Mouse (Mus musculus) cerebellum, postnatal 36 days (tissue): Measurements from ENCODE around the gene Dus2.
"Not testable (repeated sequence)": the region's sequence is repeated elsewhere in the genome, so short reads cannot be mapped to it uniquely, and the experiment has no call there.

Experiments
- DNase-seq, 2 experiments: peaks; one replicate each; pipeline ENCODE4 v3.0.0; 2021 to 2022; ENCODE audit warnings: mixed read lengths in 2 of 2

Gene Dus2

DNA sequence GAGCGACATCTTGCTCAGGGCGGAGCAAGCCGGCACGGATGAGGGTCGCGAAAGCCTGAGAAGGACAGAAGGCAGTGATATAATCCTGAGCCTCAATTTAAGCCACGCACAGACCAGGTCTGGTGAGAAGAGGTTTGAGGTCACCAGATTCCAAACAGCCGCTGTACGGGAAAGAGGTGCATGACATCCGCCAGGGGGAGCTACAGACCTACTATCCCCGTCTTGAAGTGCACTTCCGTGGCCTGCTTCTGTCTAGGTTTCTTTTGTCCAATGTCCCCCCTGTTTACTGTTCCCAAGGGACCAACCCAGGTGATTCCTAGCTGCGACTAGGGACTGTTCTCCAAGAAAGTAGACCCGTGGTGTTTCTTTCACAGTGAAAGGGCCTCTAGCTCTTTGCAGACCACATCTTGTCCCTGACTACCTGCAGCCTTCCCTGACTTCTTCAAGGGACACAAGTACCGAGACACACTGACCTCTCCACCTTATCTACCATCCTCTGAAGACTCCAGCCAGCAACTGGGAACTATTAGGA, at the start of gene Dus2:
TSS of gene Dus2 (plus strand) at position 482 of the 532 bp plus-strand sequence.
- peak; percentile 83 to 88 for DNase-seq

DNA sequence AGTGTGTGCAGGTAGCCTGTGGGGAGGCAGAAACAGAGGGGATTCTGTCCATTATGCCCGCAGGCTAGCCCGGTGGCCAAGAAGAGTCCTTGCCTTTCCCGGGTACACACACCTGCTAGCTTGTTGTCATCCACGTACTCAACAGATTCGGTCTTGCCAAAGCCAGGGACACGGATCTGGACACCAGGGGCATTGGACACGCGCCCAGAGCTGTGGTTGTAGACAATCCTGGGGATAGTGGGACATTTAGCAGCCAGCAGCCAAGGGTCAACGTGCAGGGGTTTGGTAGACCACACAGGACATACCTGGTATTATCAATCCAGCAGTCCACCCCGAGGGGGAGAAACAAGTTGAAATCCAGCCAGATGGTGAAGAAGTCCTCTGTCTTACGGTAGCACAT, 49.1 kb upstream of the Dus2 start:
- no peak for DNase-seq

DNA sequence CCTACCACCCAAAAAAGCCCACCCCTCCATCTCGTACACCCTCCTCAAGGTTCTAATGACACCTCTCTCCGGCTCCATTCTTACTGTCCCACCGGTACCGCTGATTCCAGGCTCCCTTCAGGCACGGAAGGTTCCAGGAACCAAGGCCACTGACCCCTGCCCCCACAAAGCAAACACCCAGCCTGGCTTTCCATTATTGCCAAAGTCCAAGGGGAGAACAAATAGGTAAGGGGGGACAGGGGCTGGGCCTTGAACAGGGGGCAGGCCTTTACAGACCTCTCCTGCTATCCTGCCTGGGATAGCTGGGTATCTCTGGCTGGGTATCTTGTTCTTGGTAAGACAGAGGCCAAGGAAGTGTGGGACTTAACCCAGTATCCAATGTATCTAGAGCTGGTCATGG, 48.6 kb upstream of the Dus2 start:
- DNase-seq: no peak

DNA sequence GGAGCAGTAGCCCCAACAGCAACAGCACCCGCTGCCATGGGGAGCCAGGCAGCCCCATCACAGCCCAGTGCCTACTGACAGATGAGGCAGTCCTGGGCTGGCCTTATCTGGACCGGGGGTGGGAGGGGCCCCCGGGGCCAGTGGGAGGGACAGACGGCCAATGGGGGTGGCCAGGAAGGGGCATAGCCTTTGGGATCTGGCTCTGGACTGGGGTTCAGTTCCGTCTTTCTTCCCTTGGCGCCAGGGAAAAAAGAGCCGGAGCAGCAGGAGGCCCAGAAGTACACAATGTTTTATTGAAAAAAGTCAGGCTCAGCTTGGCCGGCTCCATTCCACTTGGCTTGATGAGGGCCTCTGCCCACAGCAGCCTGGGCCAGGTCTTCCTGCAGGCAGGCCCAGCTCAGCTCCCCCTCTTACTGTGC, 47.8 kb upstream of the Dus2 start, which contains the start of gene Lcat:
TSS of gene Lcat (minus strand) at position 62 of the 419 bp plus-strand sequence.
- DNase-seq: no peak

DNA sequence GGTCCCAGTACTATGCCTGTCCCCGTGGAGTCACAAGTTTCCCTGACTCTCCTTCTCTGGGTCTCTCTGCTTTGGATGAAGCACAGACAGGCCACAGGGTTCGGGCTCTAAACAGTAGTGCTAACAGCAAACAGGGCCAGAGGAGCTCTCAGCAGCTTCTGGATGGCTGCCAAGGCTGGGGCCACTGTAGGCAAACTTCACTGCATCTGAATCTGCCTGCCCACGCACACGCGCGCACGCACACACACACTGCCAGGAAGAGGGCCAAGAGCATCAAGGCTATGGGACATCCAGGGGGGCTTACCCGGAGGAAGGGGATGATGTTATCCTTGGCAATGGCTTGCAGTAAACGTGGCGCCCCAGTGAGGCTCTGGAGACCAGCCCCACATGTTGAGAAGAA, 41.8 kb upstream of the Dus2 start:
- DNase-seq: peak; percentile 39 to 52

DNA sequence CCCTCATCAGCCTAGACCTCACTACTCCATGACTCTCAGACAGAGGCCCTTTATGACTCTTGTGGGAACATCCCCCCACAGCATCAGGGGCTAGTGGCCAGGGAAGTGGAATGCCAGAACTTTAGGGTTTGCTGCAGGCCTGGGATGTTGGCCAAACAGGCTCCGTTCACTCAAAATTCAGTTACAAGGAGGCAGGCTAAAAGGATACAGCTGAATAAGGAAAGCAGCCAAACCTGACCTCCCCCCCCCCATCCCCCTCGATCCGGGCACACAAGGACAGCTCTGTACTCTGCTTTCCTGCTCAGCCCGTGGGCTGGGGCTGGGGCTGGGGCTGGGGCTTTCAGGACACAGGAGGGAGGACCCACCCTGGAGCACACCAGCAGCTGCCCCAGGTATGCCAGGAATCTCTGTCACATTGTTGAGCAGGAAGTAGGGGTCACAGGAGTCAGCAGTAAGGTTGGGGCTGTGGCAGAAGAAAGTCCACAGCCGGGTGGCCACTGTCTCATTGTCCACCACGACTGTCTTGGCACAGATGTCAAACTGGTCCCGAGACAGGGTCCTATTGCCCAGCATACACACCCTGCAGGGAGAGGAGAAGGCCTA, 40.0 kb upstream of the Dus2 start:
- no peak for DNase-seq

DNA sequence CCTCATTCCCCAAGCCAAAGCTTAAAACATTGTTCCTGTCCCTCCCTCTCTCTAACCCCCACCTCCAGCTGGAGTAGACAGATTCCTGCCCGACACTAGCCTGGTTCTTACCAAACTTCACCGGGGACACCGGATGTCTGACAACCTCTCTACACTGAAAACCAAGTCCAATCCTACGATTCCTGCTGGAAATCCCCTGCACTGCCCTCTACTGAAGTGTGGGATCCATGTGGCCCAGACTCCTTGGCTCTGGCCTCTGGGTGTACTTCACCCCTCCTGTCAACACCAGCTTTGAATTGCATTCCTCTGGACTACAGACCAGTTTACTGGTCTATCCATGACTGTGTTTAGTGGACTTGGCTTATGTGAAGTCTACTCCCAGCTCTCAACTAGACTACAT, 34.6 kb upstream of the Dus2 start:
- DNase-seq: no peak

DNA sequence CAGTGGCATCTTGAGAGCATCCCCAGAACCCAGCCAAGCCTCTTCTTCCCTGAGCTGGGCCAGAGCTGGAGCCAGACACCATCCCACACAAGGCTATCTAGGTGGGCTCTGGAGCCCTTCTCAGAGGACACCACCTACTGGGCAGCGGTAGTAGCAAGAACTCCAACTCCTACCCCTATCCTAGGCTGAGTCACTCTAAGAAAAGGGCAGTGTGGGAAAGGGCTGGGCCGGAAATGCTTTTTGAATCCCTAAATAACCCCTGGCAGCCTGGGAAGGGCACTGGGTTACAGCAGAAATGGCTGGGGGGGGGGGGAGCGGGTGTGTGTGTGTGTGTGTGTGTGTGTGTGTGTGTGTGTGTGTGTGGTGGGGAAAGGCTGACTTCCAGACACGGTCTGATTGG, 33.3 kb upstream of the Dus2 start:
- DNase-seq: no peak

DNA sequence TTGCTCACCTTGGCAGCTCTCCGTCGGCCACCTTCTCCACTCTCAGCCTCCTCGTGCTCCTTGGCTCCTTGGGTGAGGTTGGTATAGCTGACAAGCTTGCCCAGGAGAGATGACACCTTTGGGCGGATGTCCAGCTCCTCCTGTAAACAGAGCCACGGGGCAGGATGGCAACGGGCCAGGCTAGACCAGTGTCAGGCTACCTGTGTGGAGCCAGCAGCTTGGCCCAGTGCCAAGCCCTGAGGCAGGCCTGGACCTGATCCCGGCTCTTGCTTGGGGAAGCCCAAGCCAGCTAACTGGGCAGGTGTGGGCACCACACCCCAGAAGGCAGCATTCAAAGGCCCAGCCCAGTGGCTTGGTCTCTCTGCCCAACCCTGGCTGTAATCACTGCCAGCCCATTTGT, 31.8 kb upstream of the Dus2 start:
- peak; percentile 83 to 89 for DNase-seq

DNA sequence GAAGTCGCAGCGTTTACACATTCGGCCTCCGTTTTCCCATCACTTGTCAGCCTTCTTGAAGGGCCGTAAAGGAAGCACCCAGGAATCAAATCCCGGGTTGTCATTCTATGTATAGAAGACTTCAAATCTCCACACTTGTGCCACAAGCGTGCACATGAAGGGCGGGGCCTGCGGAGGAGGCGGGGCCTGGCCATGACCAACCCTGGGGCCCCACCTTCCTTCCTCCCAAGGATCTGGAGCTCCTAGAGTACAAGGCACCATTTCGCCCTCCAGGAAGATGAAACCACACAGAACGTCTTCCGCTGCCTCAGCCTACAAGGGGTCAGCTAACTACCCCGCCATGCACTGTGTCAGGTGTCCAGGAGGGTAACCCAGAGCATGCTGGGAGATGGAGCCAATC, 30.0 kb upstream of the Dus2 start:
- no peak for DNase-seq

DNA sequence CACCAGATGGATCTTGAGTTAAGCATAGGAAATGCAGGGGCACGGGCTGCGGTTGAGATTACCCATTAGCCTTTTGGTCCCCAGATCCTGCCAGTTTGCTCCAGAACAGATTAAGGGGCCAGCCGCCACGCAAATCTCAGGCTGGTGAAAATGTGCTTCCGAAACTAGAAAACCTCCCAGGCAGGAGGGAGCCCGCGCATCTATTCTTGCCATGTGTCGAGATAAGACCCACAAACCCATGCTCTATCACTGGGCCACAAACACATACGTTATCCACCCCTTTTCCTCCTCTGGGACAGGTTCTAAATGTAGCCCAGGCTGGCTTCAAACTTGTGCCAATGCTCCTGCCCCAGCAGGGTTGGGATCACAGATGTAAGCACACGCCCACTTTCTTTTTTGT, 29.6 kb upstream of the Dus2 start:
- no peak for DNase-seq

DNA sequence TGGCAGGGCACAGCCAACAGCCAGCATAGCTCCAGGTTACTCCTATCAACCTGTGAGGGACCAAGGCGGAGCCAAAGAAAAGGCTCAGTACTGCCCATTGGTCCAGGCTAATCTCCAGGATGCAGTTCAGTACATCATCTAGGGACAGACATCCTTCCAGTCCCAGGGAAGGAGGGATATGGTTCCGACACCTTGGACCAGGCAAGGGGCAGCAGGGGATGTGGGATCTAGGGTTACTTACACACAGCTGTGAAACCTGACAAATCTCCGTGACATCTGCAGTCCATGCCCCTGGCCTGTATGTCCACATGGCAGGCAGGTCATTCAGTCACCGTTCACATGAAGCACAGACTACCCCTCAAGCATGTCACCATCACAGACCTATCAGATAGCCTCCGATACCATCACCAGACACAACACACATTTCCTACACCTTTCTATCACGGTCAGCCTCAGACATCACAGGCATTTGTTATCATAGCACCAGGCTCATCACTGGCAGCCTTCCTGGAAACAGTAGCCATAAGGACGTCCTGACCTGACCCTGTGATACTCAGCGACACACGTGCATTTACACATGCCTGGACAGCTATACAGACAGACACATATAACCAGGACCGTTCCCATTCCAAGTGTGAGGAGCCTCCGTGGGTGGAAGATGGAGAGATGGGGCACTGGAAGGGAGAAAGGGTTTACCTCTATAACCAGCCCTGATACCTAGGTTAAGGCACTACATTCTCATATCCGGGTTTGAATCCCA, 26.5 kb upstream of the Dus2 start:
- no peak for DNase-seq

DNA sequence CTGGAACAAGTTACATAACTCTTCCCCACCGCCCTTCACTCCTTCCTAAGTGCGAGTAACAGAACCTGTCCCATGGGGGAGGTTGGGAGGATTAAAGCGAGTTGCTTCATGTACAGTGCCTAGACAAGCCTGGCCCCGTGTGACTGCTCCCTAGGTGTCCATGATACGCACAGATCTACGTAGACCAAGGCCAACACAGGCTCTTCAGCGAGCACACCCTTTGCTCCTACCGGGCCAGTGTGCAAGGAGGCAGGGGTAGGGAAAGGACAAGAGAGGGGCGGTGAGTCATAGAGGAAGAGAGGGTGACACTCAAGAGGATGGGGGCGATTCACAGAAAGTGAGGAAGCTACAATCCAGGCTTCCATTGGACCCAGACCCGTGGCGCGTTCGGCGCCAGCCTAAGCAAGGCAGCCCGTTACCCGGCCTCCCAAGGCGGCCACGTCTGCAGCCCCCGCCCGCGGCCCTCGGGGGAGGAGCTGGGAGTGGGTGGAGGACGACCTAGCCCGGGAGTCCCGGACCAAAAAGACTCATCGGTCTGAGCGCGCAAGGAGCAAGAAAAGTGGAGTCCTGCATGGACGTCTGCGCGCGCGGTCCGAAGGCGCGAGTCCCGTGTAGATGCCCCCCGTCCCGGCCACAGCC, 25.8 kb upstream of the Dus2 start:
- DNase-seq: no peak

DNA sequence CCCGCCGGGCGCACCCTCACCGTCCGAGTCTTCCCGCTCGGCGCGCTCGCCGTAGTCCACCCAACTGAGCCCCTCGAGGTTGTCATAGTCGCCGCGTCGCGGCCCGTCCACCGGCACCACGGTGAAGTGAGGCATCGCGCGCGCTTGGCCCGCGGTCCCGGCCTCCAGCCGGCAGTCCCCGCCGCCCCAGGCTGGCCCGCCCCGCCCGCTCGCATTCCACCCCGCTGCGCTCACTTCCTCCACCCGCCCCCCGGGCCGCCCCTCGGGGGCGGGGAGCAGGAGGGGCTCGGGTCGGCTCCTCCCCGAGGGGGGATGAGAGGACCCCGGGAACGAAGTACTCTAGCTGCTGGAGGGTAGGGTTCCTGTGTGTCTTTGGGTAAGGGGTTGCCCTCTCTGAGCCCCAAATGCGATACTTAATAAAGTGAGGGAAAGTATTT, 25.2 kb upstream of the Dus2 start, which contains the start of gene Slc12a4:
TSS of gene Slc12a4 (minus strand) at position 193 of the 437 bp plus-strand sequence.
- peak in 1 of 2 experiments; percentile 27 for DNase-seq

DNA sequence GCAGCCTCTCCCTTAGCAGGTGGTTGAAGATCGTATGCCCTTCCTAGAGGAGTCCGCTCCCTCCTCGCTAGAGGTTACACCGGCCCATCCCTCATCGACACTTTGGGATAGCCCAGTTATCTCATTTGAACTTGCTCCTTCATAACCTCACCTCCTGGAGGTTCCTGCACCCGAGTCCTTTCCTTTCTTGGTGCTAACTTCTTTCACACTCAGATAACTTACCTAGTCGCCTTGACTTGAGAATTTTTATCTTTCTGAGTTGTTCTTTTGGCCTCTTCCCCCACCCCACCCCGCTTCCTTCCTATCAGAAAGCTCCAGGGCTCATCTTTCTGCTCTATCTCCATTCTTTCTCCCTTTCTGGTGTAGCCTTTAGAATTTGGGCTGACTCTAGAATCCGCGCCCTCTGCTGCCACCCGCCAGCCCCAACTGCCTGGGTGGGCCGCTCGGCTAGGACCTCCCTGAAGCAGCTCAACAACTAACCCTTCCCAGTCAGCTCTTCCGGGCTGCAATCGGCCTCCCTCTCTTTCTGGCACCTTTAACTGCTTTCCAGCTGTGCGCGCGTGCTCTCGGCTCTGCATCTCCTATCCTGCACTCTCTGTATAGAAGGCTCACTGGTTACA, 24.3 kb upstream of the Dus2 start:
- no peak for DNase-seq

DNA sequence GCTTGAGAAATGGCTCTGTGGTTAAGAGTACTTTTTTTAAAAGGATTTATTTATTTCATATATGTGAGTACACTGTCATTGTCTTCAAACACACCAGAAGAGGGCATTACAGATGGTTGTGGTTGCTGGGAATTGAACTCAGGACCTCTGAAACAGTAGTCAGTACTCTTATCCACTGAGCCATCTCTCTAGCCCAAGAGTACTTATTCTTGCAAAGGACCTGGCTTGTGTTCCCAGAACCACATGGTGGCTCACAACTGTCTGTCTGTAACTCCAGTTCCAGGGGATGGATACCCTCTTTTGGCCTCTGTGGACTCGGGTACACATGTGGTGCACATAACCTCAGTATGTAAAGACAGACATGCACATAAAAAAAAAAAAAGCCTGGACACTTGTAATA, 21.8 kb upstream of the Dus2 start:
- no peak for DNase-seq

DNA sequence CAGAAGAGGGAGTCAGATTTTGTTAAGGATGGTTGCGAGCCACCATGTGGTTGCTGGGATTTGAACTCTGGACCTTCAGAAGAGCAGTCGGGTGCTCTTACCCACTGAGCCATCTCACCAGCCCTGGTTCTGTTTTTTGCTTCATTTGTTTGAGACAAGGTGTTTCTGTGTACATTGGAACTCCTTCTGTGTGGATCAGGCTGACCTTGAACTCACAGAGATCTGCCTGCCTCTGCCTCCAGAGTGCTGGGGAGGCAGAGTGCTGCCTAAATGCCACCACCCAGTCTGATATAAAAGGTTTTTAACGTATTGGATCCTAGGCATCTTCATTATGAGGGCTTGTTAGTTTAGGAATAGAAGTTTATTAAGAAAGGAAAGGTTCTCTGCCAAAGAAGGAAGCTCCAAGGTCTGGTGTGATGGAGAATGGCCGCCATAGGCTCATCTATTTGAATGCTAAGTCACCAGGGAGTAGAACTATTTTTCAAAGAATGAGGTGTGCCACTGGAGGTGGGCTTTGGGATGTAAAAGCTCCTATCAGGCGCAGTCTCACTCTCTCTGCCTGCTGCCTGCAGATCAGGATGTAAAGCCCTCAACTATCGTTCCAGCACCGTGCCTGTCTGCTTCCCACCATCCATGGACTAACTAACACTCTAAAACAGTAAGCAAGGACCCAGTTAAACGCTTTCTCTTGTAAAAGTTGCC, 20.0 kb upstream of the Dus2 start:
- DNase-seq: no peak

DNA sequence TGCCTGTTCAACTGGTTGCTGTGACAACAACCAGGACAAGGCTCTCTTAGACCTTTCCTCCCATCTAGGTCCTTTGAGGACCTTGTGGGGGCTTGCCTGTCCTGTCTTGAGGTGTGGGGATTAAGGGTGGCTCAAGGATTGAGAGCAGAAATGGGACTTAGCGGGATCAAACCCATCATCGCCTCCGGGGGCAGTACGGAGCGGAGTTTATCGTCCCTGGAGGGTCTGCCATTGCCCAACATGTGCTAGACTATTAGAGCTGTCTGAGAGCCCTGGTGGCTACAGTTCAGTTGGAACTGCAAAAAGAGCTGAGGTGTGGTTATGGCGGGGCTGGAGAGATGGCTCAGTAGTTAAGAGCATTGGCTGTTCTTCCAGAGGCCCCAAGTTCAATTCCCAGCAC, 15.8 kb upstream of the Dus2 start:
- DNase-seq: no peak

DNA sequence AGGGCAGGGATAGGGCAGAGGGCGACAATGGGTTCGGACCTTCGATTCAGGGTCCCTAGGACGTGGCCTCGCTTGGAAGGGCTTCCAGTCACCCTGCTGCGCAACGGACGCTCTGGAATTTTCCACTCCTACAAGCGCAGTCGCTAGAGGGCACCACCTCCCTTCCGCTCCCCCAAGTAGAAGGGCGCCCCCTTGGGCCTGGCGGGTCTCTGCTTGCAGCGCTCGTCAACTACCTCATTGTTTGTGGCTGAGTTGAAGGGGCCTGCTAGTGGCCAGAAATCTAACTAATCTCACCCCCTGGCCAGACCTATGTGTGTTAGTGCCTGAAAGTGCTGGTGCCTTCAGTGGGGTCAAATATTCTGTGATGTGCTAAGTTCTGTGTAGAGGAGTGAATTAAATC, 11.8 kb upstream of the Dus2 start, which contains the start of gene Dpep3:
TSS of gene Dpep3 (minus strand) at position 105 of the 400 bp plus-strand sequence.
- no peak for DNase-seq

DNA sequence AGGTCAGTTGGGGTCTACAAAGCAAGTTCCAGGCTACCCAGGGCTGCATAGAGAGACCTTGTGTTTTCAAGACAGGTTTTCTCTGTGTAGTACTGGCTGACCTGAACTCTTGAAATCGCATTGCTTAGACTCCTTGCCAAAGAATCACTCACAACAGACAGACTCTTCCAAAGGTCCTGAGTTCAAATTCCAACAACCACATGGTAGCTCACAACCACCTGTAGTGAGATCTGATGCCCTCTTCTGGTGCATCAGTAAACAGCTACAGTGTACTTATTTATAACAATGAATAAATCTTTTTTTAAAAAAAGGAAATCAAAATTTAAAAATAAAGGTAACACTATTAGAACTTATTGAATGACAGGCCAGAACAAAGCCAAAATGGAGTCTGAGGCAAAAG, 10.0 kb upstream of the Dus2 start:
- DNase-seq: no peak

DNA sequence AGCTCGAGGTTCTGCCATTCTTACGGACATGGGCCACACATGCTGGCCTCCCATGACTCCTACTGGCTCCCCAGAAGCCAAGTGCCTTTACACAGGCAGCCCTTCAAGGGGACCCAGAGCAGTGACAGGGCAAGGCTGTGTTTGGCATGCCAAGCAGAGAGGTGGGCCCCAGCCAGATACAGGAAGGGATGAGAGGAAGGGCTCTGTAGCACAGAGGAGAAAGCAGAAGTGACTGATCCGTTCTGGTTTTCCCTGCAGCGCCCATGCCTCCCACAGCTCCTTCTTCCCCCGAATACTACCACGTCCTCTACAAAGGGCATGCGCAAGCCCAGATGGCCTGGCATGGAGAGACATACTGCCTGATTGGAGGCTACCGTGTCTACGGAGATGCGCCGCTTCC, 7.7 kb upstream of the Dus2 start:
- DNase-seq: not testable (repeated sequence)

DNA sequence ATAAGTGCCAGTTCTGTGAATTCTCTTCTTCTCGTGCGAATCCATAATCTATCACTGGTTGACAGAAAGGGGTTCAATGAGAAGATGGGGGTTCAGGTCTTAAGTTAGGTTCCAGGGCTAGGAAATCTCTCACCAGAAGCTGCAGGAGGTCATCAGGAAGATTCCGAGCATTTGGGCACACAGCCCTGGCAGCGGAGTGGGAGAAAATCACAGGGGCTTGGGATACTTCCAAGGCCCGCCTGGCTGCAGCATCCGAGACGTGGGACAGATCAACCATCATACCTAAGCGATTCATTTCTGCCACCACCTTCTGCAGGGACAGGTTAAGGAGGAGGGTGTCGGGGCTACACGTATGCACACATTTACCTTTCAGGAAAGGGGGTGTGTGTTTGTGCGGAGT, 2.6 kb upstream of the Dus2 start:
- DNase-seq: no peak

DNA sequence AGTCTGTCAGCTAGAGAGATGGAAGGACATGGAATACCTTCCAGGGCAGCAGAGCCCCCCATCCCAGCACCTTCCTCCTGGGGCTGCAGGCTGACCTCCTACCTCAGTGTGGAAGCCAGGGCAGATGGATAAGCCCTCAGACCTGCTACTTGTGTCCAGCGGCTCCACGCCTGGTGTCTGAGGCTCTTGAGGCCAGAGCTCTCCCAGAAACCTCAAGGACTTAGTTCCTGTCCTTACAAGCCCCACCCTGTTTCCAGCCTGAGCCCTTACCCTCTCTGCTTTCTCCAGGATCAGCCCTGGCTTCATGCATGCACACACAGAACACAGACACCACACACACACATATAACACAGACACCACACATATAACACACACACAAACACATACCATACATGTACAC, 409 bp downstream of the Dus2 start:
- DNase-seq: no peak
